Mouse (Mus musculus): ENCODE results near the gene Mcat. TPM values are rescaled to one million over a fixed set of nuclear protein-coding genes. Genes with fewer than 3 reads are reported as not detected.

The Mcat gene
- polyA plus RNA-seq, 1 experiment from 2014 or later = 26.4 TPM

GRCm38 (mm10) chr15:83583419-83584156 lies 20.0 kb upstream of the Mcat start:
- Histone ChIP-seq H3K4me2 (ENCODE audit: low read depth, low read length) (no peak overlapping the region), H3K27ac (ENCODE audit: low read length) (no peak overlapping the region), H3K4me1 (ENCODE audit: control insufficient read depth, insufficient read depth, low read length) (0 out of 2 replicates have a peak, but pooled peaks cover 2% of the 10 kb centered on the region), H3K9me3 (ENCODE audit: control insufficient read depth, low read length) (peaks cover 8% of the 10 kb centered on the region; the same call in 1 of the 2 replicates), H3K9ac (ENCODE audit: low read depth, low read length) (no peak overlapping the region), H3K27me3 (replicated peaks; ENCODE audit: control insufficient read depth, insufficient read depth, low read length) (no peaks in the 10 kb centered on the region), H3K36me3 (ENCODE audit: control insufficient read depth, insufficient read depth, low read length) (peaks cover 32% of the 10 kb centered on the region), H3K4me3 (ENCODE audit: low read length) (no peak overlapping the region)
- ATAC-seq = peak; percentile 48; the same call in 1 of the 2 replicates
- WGBS = 71% methylated on average over 8 of the region's 8 CpGs

- Histone ChIP-seq H3K4me3 (ENCODE audit: low read length) (no peak overlapping the region), H3K27me3 (replicated peaks; ENCODE audit: control insufficient read depth, insufficient read depth, low read length) (no peaks in the 10 kb centered on the region), H3K9ac (ENCODE audit: low read depth, low read length) (no peak overlapping the region), H3K36me3 (ENCODE audit: control insufficient read depth, insufficient read depth, low read length) (peaks cover 34% of the 10 kb centered on the region), H3K27ac (ENCODE audit: low read length) (no peak overlapping the region), H3K9me3 (ENCODE audit: control insufficient read depth, low read length) (peaks cover 8% of the 10 kb centered on the region; the same call in 1 of the 2 replicates), H3K4me1 (ENCODE audit: control insufficient read depth, insufficient read depth, low read length) (0 out of 2 replicates have a peak, but pooled peaks cover 2% of the 10 kb centered on the region), H3K4me2 (ENCODE audit: low read depth, low read length) (no peak overlapping the region)
- 85% methylated on average over 4 of the region's 4 CpGs for WGBS
- no peak for ATAC-seq
Observed at GRCm38 (mm10) chr15:83582931-83583330, 19.3 kb upstream of the Mcat start.

- Histone ChIP-seq H3K4me2 (ENCODE audit: low read depth, low read length) (no peak overlapping the region), H3K9ac (ENCODE audit: low read depth, low read length) (no peak overlapping the region), H3K4me3 (ENCODE audit: low read length) (no peak overlapping the region), H3K36me3 (ENCODE audit: control insufficient read depth, insufficient read depth, low read length) (peaks cover 24% of the 10 kb centered on the region), H3K4me1 (ENCODE audit: control insufficient read depth, insufficient read depth, low read length) (no peaks in the 10 kb centered on the region), H3K27ac (ENCODE audit: low read length) (no peak overlapping the region), H3K9me3 (ENCODE audit: control insufficient read depth, low read length) (no peaks in the 10 kb centered on the region), H3K27me3 (replicated peaks; ENCODE audit: control insufficient read depth, insufficient read depth, low read length) (no peaks in the 10 kb centered on the region)
- ATAC-seq = no peak
- 91% methylated on average over 9 of the region's 9 CpGs for WGBS
Observed at GRCm38 (mm10) chr15:83576651-83577050, 13.1 kb upstream of the Mcat start.

- 95% methylated on average over 8 of the region's 8 CpGs for WGBS
- no peak overlapping the region for H3K4me2 ChIP-seq (ENCODE audit: low read depth, low read length)
- no peaks in the 10 kb centered on the region for H3K27me3 ChIP-seq (replicated peaks; ENCODE audit: control insufficient read depth, insufficient read depth, low read length)
- H3K9me3 ChIP-seq (ENCODE audit: control insufficient read depth, low read length) = no peaks in the 10 kb centered on the region
- no peak overlapping the region for H3K9ac ChIP-seq (ENCODE audit: low read depth, low read length)
- no peak overlapping the region for H3K27ac ChIP-seq (ENCODE audit: low read length)
- no peak overlapping the region for H3K4me3 ChIP-seq (ENCODE audit: low read length)
- ATAC-seq = no peak
- peaks cover 16% of the 10 kb centered on the region for H3K36me3 ChIP-seq (ENCODE audit: control insufficient read depth, insufficient read depth, low read length)
- H3K4me1 ChIP-seq (ENCODE audit: control insufficient read depth, insufficient read depth, low read length) = no peaks in the 10 kb centered on the region
Observed at GRCm38 (mm10) chr15:83575543-83575942, 12.0 kb upstream of the Mcat start.

- Histone ChIP-seq H3K4me2 (ENCODE audit: low read depth, low read length) (no peak overlapping the region), H3K4me3 (ENCODE audit: low read length) (no peak overlapping the region), H3K9me3 (ENCODE audit: control insufficient read depth, low read length) (no peaks in the 10 kb centered on the region), H3K4me1 (ENCODE audit: control insufficient read depth, insufficient read depth, low read length) (no peaks in the 10 kb centered on the region), H3K27me3 (replicated peaks; ENCODE audit: control insufficient read depth, insufficient read depth, low read length) (no peaks in the 10 kb centered on the region), H3K27ac (ENCODE audit: low read length) (no peak overlapping the region), H3K9ac (ENCODE audit: low read depth, low read length) (no peak overlapping the region), H3K36me3 (ENCODE audit: control insufficient read depth, insufficient read depth, low read length) (peaks cover 13% of the 10 kb centered on the region)
- no peak for ATAC-seq
- 75% methylated on average over 6 of the region's 6 CpGs for WGBS
Observed at GRCm38 (mm10) chr15:83574731-83575351, 11.3 kb upstream of the Mcat start.

- H3K4me2 ChIP-seq (ENCODE audit: low read depth, low read length) = no peak overlapping the region
- ATAC-seq = no peak
- H3K4me3 ChIP-seq (ENCODE audit: low read length) = no peak overlapping the region
- no peaks in the 10 kb centered on the region for H3K9me3 ChIP-seq (ENCODE audit: control insufficient read depth, low read length)
- H3K9ac ChIP-seq (ENCODE audit: low read depth, low read length) = no peak overlapping the region
- no peak overlapping the region for H3K27ac ChIP-seq (ENCODE audit: low read length)
- H3K36me3 ChIP-seq (ENCODE audit: control insufficient read depth, insufficient read depth, low read length) = peaks cover 5% of the 10 kb centered on the region
- H3K4me1 ChIP-seq (ENCODE audit: control insufficient read depth, insufficient read depth, low read length) = no peaks in the 10 kb centered on the region
- no peaks in the 10 kb centered on the region for H3K27me3 ChIP-seq (replicated peaks; ENCODE audit: control insufficient read depth, insufficient read depth, low read length)
- 95% methylated on average over 12 of the region's 12 CpGs for WGBS
Observed at GRCm38 (mm10) chr15:83573606-83574005, 10.0 kb upstream of the Mcat start.

GRCm38 (mm10) chr15:83572132-83572531 lies 8.5 kb upstream of the Mcat start:
- H3K4me3 ChIP-seq (ENCODE audit: low read length) = no peak overlapping the region
- no peaks in the 10 kb centered on the region for H3K4me1 ChIP-seq (ENCODE audit: control insufficient read depth, insufficient read depth, low read length)
- no peak overlapping the region for H3K27ac ChIP-seq (ENCODE audit: low read length)
- no peaks in the 10 kb centered on the region for H3K27me3 ChIP-seq (replicated peaks; ENCODE audit: control insufficient read depth, insufficient read depth, low read length)
- H3K9me3 ChIP-seq (ENCODE audit: control insufficient read depth, low read length) = no peaks in the 10 kb centered on the region
- ATAC-seq = no peak
- WGBS = 76% methylated on average over 4 of the region's 4 CpGs
- H3K36me3 ChIP-seq (ENCODE audit: control insufficient read depth, insufficient read depth, low read length) = peaks cover 3% of the 10 kb centered on the region; the same call in 1 of the 2 replicates
- no peak overlapping the region for H3K9ac ChIP-seq (ENCODE audit: low read depth, low read length)
- no peak overlapping the region for H3K4me2 ChIP-seq (ENCODE audit: low read depth, low read length)

GRCm38 (mm10) chr15:83571636-83572035 lies 8.0 kb upstream of the Mcat start:
- WGBS = 83% methylated on average over 5 of the region's 5 CpGs
- Histone ChIP-seq H3K4me1 (ENCODE audit: control insufficient read depth, insufficient read depth, low read length) (no peaks in the 10 kb centered on the region), H3K36me3 (ENCODE audit: control insufficient read depth, insufficient read depth, low read length) (peaks cover 3% of the 10 kb centered on the region; the same call in 1 of the 2 replicates), H3K9ac (ENCODE audit: low read depth, low read length) (no peak overlapping the region), H3K9me3 (ENCODE audit: control insufficient read depth, low read length) (no peaks in the 10 kb centered on the region), H3K27ac (ENCODE audit: low read length) (no peak overlapping the region), H3K27me3 (replicated peaks; ENCODE audit: control insufficient read depth, insufficient read depth, low read length) (no peaks in the 10 kb centered on the region), H3K4me2 (ENCODE audit: low read depth, low read length) (no peak overlapping the region), H3K4me3 (ENCODE audit: low read length) (no peak overlapping the region)
- ATAC-seq = no peak

- no peaks in the 10 kb centered on the region for H3K27me3 ChIP-seq (replicated peaks; ENCODE audit: control insufficient read depth, insufficient read depth, low read length)
- H3K4me2 ChIP-seq (ENCODE audit: low read depth, low read length) = no peak overlapping the region
- no peaks in the 10 kb centered on the region for H3K9me3 ChIP-seq (ENCODE audit: control insufficient read depth, low read length)
- H3K27ac ChIP-seq (ENCODE audit: low read length) = no peak overlapping the region
- H3K9ac ChIP-seq (ENCODE audit: low read depth, low read length) = no peak overlapping the region
- 70% methylated on average over 2 of the region's 2 CpGs for WGBS
- H3K4me3 ChIP-seq (ENCODE audit: low read length) = no peak overlapping the region
- H3K4me1 ChIP-seq (ENCODE audit: control insufficient read depth, insufficient read depth, low read length) = no peaks in the 10 kb centered on the region
- ATAC-seq = no peak
- H3K36me3 ChIP-seq (ENCODE audit: control insufficient read depth, insufficient read depth, low read length) = peaks cover 3% of the 10 kb centered on the region; the same call in 1 of the 2 replicates
Observed at GRCm38 (mm10) chr15:83570641-83571040, 7.1 kb upstream of the Mcat start.
